Mouse (Mus musculus) frontal cortex, adult (tissue): ENCODE data around the gene Pick1.
"Not testable (repeated sequence)": the region's sequence is repeated elsewhere in the genome, so short reads cannot be mapped to it uniquely, and the experiment has no call there.

Experiments
- ATAC-seq: cut with Nextera tagmentation; 2 replicates; pipeline ENCODE4 v1.9.2; 2017; ENCODE audit warnings: mild to moderate bottlenecking, moderate library complexity, mixed read lengths; ENCODE audit not compliant: low TSS enrichment

Gene Pick1

DNA sequence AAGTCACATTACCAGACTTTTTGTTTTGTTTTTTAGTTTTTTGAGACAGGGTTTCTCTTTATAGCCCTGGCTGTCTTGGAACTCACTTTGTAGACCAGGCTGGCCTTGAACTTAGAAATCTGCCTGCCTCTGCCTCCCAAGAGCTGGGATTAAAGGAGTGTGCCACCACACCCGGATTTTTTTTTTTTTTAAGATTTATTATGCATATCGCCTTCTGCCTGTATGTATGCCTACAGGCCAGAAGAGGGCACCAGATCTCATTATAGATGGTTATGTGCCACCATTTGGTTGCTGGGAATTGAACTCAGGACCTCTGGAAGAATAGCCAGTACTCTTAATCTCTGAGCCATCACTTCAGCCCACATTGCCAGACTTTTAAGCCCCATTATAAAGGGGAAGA, 3.2 kb upstream of the Pick1 start:
- ATAC-seq: not testable (repeated sequence)

GRCm38 (mm10) chr15:79235268-79235667, 6.3 kb downstream of the Pick1 start:
- ATAC-seq: no peak

DNA sequence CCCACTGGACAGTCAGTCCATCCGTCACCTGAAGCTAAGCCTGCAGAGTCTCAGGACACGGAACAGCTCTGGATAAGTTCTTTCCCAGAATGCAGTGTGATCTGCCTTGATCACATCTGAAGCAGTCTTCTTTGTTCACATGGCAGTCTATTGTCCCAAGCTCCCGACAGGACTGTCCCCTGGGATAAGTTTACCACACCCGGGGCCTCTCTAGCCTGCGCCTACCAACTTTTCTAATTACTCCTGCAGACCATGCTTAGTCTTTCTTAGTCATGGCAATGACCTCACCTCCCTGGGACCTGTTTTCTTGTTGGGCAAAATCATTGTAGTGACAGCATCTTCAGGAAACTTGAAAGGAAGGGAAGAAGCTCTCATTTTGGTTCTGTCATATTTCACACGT, 9.1 kb downstream of the Pick1 start:
- no peak for ATAC-seq

DNA sequence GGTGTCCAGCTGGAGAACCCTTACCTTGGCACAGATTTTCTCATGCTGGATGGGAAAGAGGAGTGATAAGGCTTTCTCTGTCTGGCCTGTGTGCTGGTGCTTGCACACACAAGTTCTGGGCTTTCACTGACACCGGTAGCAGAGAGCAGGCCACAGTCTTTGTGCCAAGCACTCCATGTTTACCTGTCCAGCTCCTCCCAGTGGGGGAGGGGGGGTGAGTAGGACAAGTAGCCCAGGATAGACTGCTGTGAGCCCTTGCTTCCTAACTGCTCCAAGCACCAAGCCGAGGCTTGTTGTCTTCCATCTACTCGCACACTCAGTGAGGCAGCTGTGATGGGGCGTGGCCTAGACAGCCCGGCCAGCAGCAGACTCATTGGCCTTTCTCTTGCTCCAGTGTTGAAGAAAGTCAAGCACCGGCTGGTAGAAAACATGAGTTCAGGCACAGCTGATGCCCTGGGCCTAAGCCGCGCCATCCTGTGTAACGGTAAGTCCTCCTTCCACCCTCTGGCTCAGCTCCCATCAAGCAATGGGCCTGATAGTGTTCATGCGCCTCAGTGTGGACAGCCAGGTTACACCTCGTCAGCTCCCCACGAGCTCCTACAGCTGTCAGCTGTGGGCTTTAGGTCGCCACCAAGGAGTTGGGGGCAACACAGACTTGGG, 13.7 kb downstream of the Pick1 start:
- no peak for ATAC-seq

DNA sequence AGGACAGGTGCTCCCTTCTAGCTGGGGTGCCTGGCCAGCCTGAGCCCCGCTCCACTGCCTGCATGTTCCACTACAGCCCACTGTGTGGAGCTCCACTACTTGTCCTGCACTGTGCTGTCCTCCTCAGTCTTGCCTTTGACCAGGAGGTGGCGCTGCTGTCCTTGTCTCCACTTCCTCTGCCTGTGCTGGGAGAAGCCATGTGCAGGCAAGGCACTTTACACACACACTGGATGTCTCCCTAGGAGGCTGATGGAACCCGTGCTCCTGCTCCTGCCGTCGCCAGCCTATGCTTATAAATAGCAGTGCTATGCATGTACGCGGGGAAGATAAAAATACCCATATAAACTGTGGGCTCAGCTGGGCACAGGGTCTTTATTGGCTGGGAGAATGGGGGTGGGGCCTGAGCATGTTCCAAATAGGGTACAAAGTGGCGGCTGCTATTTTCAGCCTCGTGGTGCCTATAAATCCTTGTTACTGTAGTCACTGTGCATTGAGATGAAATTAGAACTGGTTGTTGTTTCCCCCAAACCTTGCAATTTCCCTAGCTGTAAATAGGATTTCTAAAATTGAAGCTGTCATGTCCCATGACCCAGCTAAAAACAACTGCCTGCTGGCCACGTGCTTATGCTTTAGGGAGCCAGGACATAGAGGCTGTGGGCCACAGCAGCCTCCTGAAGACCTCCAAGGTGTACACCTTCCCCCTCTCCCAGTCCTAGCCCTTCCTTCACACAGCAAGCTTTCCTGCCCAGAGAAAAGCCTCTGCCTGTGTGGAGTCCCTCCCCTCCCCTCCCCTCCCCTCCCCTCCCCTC, 14.5 kb downstream of the Pick1 start:
- peak; percentile 95 for ATAC-seq

GRCm38 (mm10) chr15:79244071-79244893, 15.3 kb downstream of the Pick1 start:
- ATAC-seq: no peak

- ATAC-seq: no peak
Measured at GRCm38 (mm10) chr15:79245321-79245720, 16.3 kb downstream of the Pick1 start.

DNA sequence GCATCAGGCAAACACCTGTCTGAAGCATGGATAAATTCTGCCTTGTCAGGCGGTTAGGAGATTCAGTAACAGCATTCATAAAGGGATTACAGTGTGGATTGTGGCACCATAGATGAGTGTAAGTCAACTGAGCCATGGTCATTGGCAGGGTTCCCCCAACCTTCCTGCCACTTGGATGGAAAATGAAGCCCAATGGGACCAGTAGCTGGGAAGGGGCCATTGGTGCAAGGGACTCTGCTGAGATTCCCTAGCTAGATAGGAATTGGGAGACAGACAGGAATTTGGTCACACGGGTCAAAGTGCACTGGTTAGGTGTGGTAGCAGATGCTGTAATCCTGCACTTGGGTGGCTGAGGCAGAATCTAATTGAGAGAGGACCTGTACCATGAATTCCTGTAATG, 21.3 kb downstream of the Pick1 start:
- no peak for ATAC-seq

- peak; percentile 70 for ATAC-seq
Measured at GRCm38 (mm10) chr15:79251168-79251567, 22.2 kb downstream of the Pick1 start.

DNA sequence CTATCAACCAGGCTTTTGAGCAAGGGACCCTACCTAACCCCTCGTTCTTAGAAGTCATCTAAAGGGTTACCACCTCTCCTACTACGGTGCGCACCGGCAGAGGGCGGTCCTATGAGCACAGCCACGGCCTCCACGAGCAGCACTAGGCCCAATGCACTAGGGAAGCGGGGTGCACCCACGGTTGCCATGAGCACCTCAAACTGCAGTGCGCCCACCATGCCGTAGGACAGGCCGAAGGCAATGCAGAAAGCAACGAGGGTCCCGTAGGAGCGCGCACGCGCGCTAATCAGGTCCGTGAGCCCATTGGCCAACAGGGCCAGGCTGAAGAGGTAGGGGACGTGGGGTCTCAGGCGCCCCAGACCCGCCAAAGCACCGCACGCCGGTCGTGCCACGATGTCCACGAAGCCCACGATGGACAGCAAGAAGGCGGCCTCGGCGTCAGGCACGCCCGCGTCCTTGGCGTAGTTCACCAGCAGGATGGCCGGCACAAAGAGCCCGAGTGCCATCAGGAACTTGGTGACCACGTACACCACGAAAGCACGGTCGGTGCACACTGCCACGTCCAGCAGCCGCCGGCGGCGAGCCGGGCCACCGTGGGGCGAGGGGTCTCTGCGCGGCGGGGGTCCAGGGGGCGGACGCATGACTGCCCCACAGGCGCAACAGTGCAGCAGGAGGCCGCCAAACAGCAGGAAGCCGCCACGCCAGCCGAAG, 23.0 kb downstream of the Pick1 start:
- ATAC-seq: peak; percentile 66

DNA sequence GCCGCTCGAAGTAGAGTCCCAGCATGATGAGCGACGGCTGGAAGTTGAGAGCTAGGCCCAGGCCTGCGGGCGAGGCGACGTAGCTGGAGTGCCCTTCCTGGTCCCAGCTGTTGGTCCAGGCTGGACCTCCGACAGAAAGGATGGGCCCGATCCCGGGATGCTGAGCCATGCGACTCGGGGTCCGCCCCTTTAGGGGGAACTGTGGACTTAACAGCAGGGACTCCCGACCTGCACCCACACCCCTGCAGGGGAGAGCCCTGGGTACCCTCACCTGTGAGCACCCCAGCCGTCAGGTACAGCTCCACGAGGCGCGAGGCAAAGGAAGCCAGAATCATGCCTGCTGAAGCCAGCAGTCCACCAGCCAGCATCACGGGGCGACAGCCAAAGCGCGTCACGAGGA, 23.6 kb downstream of the Pick1 start:
- ATAC-seq: no peak

GRCm38 (mm10) chr15:79254661-79255060, 25.7 kb downstream of the Pick1 start, which contains the start of gene Slc16a8:
TSS of gene Slc16a8 (minus strand) at chr15:79254761.
- no peak for ATAC-seq

DNA sequence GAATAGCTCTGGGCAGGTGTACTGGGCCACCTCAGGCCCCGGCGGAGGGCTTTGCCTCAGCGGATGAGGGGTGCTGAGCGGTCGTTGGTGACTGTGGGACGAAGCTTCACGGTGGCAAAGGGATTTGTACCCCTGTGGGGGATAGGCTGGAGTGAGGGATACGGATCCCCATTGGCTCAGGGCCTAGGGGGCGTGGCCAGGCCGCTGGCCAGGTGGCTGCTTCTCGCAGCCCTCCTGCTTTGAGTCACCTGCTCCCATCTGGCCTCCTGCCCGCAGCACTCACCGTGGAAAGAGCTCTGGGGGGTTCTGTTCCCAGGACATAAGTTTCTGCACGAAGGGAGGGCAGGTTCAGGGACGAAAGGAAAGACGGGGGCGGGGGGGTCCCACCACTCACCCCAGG, 29.5 kb downstream of the Pick1 start:
- ATAC-seq: no peak

GRCm38 (mm10) chr15:79261095-79261725, 32.2 kb downstream of the Pick1 start:
- ATAC-seq: peak; percentile 85

- ATAC-seq: no peak
Measured at GRCm38 (mm10) chr15:79261757-79262156, 32.8 kb downstream of the Pick1 start.

- ATAC-seq: no peak
Measured at GRCm38 (mm10) chr15:79262375-79262774, 33.4 kb downstream of the Pick1 start.

DNA sequence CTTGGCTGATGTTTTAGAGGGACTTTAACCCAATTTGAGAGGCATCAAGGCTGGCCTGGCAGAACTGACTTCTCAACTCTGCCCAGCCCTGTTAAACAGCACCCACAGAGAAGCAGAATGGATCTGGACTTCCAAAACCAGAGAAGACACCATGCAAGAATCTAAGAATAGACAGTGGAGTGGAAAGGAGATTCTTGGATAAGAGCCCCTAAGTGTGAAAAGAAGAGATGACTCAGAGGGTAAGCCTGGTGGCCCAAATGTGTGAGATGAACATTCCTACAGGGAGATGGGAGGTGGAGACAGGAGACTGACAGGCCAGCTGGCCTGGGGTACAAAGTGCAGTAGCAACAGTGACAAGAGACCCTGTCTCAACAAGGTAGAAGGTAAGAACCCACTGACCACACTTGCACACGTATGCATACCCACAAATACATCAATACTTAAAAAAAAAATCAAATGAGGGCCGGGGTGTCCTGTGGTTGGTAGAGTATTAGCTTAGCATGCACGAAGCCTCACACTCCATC, 33.9 kb downstream of the Pick1 start:
- ATAC-seq: peak; percentile 66

GRCm38 (mm10) chr15:79263726-79264125, 34.8 kb downstream of the Pick1 start:
- ATAC-seq: no peak

DNA sequence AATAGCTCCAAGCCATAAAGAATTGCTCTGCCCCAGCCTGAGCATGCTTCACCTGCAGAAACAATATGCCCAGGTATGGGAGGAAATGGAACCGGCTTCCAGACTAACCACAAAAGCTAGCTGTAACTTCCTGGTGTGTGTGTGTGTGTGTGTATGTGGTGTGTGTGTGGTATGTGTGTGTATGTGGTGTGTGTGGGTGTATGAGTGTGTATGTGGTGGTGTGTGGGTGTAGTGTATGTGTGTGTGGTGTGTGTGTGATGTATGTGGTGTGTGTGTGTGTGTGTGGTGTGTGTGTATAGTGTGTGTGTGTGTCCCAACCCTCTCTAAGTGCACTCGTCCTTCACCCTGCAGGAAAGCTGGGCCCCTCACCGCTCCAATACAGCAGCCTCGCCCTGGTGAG, 36.4 kb downstream of the Pick1 start:
- ATAC-seq: no peak

DNA sequence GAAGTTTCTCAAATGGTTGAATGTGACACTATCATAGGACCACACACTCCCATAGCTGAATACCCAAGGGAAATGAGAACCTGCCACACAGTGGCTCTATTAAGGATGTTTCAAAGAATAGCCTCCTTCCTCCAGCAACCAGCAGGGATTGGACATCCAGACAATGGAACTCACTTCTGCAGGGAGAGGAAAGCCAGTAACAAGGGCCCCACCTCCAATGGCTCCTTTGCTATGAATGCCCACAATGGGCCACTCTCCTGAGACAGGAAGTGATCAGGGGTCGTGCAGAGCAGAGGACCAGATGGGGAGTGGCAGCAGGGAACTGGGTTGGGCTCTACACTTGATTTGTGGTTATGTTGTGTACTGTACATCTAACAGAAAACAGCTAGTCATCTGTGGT, 39.5 kb downstream of the Pick1 start:
- ATAC-seq: no peak
